Mouse (Mus musculus) limb, embryonic 12.5 days (tissue): Measurements from ENCODE around the gene Olfr398. TPM values are rescaled to one million over a fixed set of nuclear protein-coding genes. Genes with fewer than 3 reads are reported as not detected.

Experiments
- ATAC-seq: fragments of 200-750 bp; cut with Nextera tagmentation; 2 replicates; pipeline ENCODE4 v1.8.0; 2017; ENCODE audit warnings: low read depth, moderate TSS enrichment; ENCODE audit not compliant: insufficient number of reproducible peaks, insufficient read depth, low FRiP score, low TSS enrichment
- H3K27ac ChIP-seq: fragments of 300-500 bp; sonication (generic); 2 replicates; pipeline ENCODE4 v1.5.1; 2016; ENCODE audit warnings: mild to moderate bottlenecking, moderate library complexity
- H3K27me3 ChIP-seq: fragments of 300-500 bp; sonication (generic); 2 replicates; pipeline ENCODE4 v1.6.1; 2016; ENCODE audit warnings: mild to moderate bottlenecking, moderate library complexity
- H3K36me3 ChIP-seq: fragments of 300-500 bp; sonication (generic); 2 replicates; pipeline ENCODE4 v1.6.1; 2016; ENCODE audit warnings: mild to moderate bottlenecking, moderate library complexity
- H3K4me1 ChIP-seq: fragments of 300-500 bp; sonication (generic); replicated peaks from 2 replicates; pipeline ENCODE4 v1.6.1; 2016
- H3K4me2 ChIP-seq: fragments of 300-500 bp; sonication (generic); 2 replicates; pipeline ENCODE4 v1.6.1; 2016; ENCODE audit warnings: mild to moderate bottlenecking, moderate library complexity
- H3K4me3 ChIP-seq: fragments of 300-500 bp; sonication (generic); replicated peaks from 2 replicates; pipeline ENCODE4 v1.5.1; 2016; ENCODE audit warnings: mild to moderate bottlenecking
- H3K9ac ChIP-seq: fragments of 300-500 bp; sonication (generic); replicated peaks from 2 replicates; pipeline ENCODE4 v1.6.1; 2016; ENCODE audit warnings: mild to moderate bottlenecking, moderate library complexity
- H3K9me3 ChIP-seq: fragments of 300-500 bp; sonication (generic); 2 replicates; pipeline ENCODE4 v1.6.1; 2016; ENCODE audit warnings: mild to moderate bottlenecking, moderate library complexity
- whole genome bisulfite sequencing: fragments of 180-500 bp; shearing (Covaris S2); methylation state at CpG from one replicate; pipeline ENCODE4 v1.1.7; 2016; 5-methylcytosine and 5-hydroxymethylcytosine counted together
- polyA plus RNA-seq: library from polyadenylated mRNA; unstranded; fragments of >200 nt; fragmentation: Nextera tagmentation; extraction: Ambion mirVana; gene quantifications from 2 replicates; pipeline ENCODE4 v1.2.1, GENCODE M21; 2016

Gene Olfr398
- polyA plus RNA-seq = not detected in 2 replicates

- no peak within 1 kb of the TSS for H3K9ac ChIP-seq
- no peak for ATAC-seq
Observed at GRCm38 (mm10) chr11:73990307-73990706, at the start of gene Olfr398. TSS of gene Olfr398 (minus strand) at chr11:73990407.

DNA sequence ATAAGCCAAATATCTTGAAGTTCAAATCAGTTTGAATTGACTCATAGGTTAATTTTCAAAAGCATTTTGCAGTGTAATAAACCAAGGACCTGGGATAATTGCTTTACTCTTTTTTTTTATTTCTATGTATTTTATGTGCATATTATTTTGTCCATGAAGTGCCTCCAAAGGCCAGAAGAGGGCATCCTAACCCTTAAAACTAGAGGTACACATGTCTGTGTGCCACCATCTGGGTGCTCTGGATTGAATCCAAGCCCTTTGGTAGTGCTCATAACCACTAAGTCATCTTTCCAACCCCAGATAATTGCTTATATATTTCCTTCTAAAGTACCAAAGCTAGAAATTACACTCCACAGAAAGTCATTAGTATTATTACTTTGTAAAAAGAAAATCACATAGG lies 2.9 kb upstream of the Olfr398 start:
- Histone ChIP-seq H3K9ac (no peak overlapping the region), H3K4me2 (no peak overlapping the region), H3K27me3 (no peaks in the 10 kb centered on the region), H3K36me3 (no peaks in the 10 kb centered on the region), H3K4me3 (no peak overlapping the region), H3K27ac (no peak overlapping the region), H3K9me3 (peaks cover 17% of the 10 kb centered on the region; the same call in 1 of the 2 replicates), H3K4me1 (no peaks in the 10 kb centered on the region)
- no peak for ATAC-seq

More at GRCm38 (mm10) chr11:73990307-73990706, at the start of gene Olfr398:
- Histone ChIP-seq H3K4me1 (no peaks in the 10 kb centered on the region), H3K27me3 (no peaks in the 10 kb centered on the region), H3K36me3 (no peaks in the 10 kb centered on the region), H3K27ac (no peak within 1 kb of the TSS), H3K4me2 (no peak within 1 kb of the TSS), H3K4me3 (no peak within 1 kb of the TSS), H3K9me3 (peaks cover 30% of the 10 kb centered on the region)

DNA sequence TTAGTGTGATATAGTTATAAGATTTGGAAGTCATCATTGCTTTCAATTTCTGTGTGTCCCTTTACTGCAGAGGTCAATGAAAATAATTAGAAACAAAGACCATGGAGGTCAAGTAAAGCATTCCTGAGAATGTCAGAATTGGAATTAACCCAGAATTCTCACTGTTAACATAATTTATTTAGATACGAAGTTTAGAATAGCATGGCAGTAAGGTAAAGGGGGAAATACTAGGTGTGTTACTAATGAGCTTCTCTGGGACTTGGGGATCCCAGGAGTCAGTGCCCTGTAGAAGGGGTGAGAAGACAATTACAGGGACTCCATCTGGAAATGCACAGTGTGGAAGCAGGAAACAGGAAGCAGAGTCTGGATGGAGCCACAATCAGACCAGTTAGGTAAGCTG lies 29.7 kb downstream of the Olfr398 start, which contains the start of gene Olfr397:
TSS of gene Olfr397 (plus strand) at position 301 of the 400 bp plus-strand sequence.
- no peaks in the 10 kb centered on the region for H3K27me3 ChIP-seq
- H3K27ac ChIP-seq = no peak within 1 kb of the TSS
- H3K4me1 ChIP-seq = no peaks in the 10 kb centered on the region
- no peak for ATAC-seq
- no peak within 1 kb of the TSS for H3K4me3 ChIP-seq
- WGBS = 83% methylated on average over 1 of the region's 1 CpGs
- H3K9me3 ChIP-seq = peaks cover 39% of the 10 kb centered on the region
- no peak within 1 kb of the TSS for H3K4me2 ChIP-seq
- H3K36me3 ChIP-seq = no peaks in the 10 kb centered on the region
- H3K9ac ChIP-seq = no peak within 1 kb of the TSS

DNA sequence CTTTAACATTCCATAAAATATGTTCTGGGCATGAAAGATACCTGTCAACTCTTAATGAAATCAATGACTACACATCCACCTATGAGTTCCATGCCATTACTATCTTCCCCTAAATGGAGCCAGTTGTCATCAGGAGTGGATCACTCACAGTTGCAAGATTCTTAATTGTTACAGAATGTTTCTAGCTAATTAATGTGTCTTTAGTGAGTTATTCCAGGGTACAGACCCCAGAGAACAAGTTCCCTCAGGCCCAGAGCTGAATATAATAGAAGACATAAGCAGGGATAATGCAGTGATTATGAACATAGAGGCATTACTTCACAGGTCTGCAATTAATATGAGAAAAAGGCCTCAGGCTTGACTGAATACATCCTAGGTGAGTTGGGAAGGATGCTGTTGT lies 53.8 kb downstream of the Olfr398 start, which contains the start of gene Olfr23:
TSS of gene Olfr23 (plus strand) at position 301 of the 400 bp plus-strand sequence.
- no peak within 1 kb of the TSS for H3K4me3 ChIP-seq
- no peak within 1 kb of the TSS for H3K4me2 ChIP-seq
- no peaks in the 10 kb centered on the region for H3K27me3 ChIP-seq
- no peaks in the 10 kb centered on the region for H3K4me1 ChIP-seq
- ATAC-seq = no peak
- no peak within 1 kb of the TSS for H3K9ac ChIP-seq
- no peak within 1 kb of the TSS for H3K27ac ChIP-seq
- H3K9me3 ChIP-seq = peaks cover 12% of the 10 kb centered on the region
- H3K36me3 ChIP-seq = no peaks in the 10 kb centered on the region

Other genes starting within 250 kb of the Olfr398 start
- gene Olfr389, start 209.7 kb downstream of the Olfr398 start, polyA plus RNA-seq = not detected in 2 replicates
- gene Olfr390, start 207.4 kb downstream of the Olfr398 start, polyA plus RNA-seq = not detected in 2 replicates
- not detected in 2 replicates for gene Olfr391-ps, start 187.4 kb downstream of the Olfr398 start, polyA plus RNA-seq
- not detected in 2 replicates for gene Olfr392, start 173.4 kb downstream of the Olfr398 start, polyA plus RNA-seq
- not detected in 2 replicates for gene Olfr393, start 139.0 kb downstream of the Olfr398 start, polyA plus RNA-seq
- not detected in 2 replicates for gene Olfr394, start 99.6 kb downstream of the Olfr398 start, polyA plus RNA-seq
- not detected in 2 replicates for gene Olfr395, start 81.1 kb downstream of the Olfr398 start, polyA plus RNA-seq
- gene Olfr23, start 53.7 kb downstream of the Olfr398 start, polyA plus RNA-seq = not detected in 2 replicates
- not detected in 2 replicates for gene Olfr397, start 29.6 kb downstream of the Olfr398 start, polyA plus RNA-seq
- not detected in 2 replicates for gene Olfr139, start 66.1 kb upstream of the Olfr398 start, polyA plus RNA-seq
- gene Olfr399, start 66.2 kb upstream of the Olfr398 start, polyA plus RNA-seq = not detected in 2 replicates
- not detected in 2 replicates for gene Zfp616, start 79.5 kb upstream of the Olfr398 start, polyA plus RNA-seq
- gene Olfr401, start 123.3 kb upstream of the Olfr398 start, polyA plus RNA-seq = not detected in 2 replicates
- not detected in 2 replicates for gene Olfr402, start 163.1 kb upstream of the Olfr398 start, polyA plus RNA-seq
- gene Olfr403, start 195.8 kb upstream of the Olfr398 start, polyA plus RNA-seq = not detected in 2 replicates
- gene Olfr43, start 221.0 kb upstream of the Olfr398 start, polyA plus RNA-seq = not detected in 2 replicates